Mouse (Mus musculus): ENCODE measurements around the gene 4430402I18Rik. TPM values are rescaled to one million over a fixed set of nuclear protein-coding genes. Genes with fewer than 3 reads are reported as not detected.

Gene 4430402I18Rik
- polyA plus RNA-seq, 1 experiment from 2014 or later, result 0.35 TPM

- no peaks in the 10 kb centered on the region for H3K9me3 ChIP-seq (replicated peaks; ENCODE audit: control insufficient read depth, low read length)
- peak overlapping the region; percentile 92 for H3K4me3 ChIP-seq (ENCODE audit: low read depth, low read length)
- DNase-seq (ENCODE audit: low spot score) (no peak), ATAC-seq (replicated peaks; ENCODE audit: insufficient number of reproducible peaks, low FRiP score, low TSS enrichment, low read depth) (no peak)
- WGBS, result 74% methylated on average over 8 of the region's 8 CpGs
- H3K27ac ChIP-seq (replicated peaks; ENCODE audit: low read depth, low read length), result no peak overlapping the region
- H3K36me3 ChIP-seq (replicated peaks; ENCODE audit: control insufficient read depth, insufficient read depth, low read depth, low read length), result no peaks in the 10 kb centered on the region
- H3K27me3 ChIP-seq (ENCODE audit: control insufficient read depth, insufficient read depth, low read length), result no peaks in the 10 kb centered on the region
- peak overlapping the region; percentile 90 for H3K9ac ChIP-seq (replicated peaks; ENCODE audit: low read length)
- no peaks in the 10 kb centered on the region for H3K4me1 ChIP-seq (ENCODE audit: control insufficient read depth, insufficient read depth, low read length)
- H3K4me2 ChIP-seq (ENCODE audit: low read depth, low read length), result peak overlapping the region; percentile 73
These were observed 21.9 kb upstream of the 4430402I18Rik start for GRCm38 (mm10) chr19:28989515-28989914.

GRCm38 (mm10) chr19:28982617-28983016 lies 15.0 kb upstream of the 4430402I18Rik start:
- no peak overlapping the region for H3K27ac ChIP-seq (replicated peaks; ENCODE audit: low read depth, low read length)
- ATAC-seq (replicated peaks; ENCODE audit: insufficient number of reproducible peaks, low FRiP score, low TSS enrichment, low read depth) (no peak), DNase-seq (ENCODE audit: low spot score) (no peak)
- WGBS, result 74% methylated on average over 7 of the region's 7 CpGs
- H3K4me3 ChIP-seq (ENCODE audit: low read depth, low read length), result no peak overlapping the region
- no peaks in the 10 kb centered on the region for H3K27me3 ChIP-seq (ENCODE audit: control insufficient read depth, insufficient read depth, low read length)
- no peaks in the 10 kb centered on the region for H3K4me1 ChIP-seq (ENCODE audit: control insufficient read depth, insufficient read depth, low read length)
- H3K9me3 ChIP-seq (replicated peaks; ENCODE audit: control insufficient read depth, low read length), result no peaks in the 10 kb centered on the region
- no peaks in the 10 kb centered on the region for H3K36me3 ChIP-seq (replicated peaks; ENCODE audit: control insufficient read depth, insufficient read depth, low read depth, low read length)
- no peak overlapping the region for H3K4me2 ChIP-seq (ENCODE audit: low read depth, low read length)
- no peak overlapping the region for H3K9ac ChIP-seq (replicated peaks; ENCODE audit: low read length)

- ATAC-seq (replicated peaks; ENCODE audit: insufficient number of reproducible peaks, low FRiP score, low TSS enrichment, low read depth) (peak; percentile 56; the same call in 1 of the 2 replicates), DNase-seq (ENCODE audit: low spot score) (peak; percentile 84)
- WGBS, result 19% methylated on average over 35 of the region's 35 CpGs
- Histone ChIP-seq H3K27ac (replicated peaks; ENCODE audit: low read depth, low read length) (no peak overlapping the region), H3K9me3 (replicated peaks; ENCODE audit: control insufficient read depth, low read length) (no peaks in the 10 kb centered on the region), H3K36me3 (replicated peaks; ENCODE audit: control insufficient read depth, insufficient read depth, low read depth, low read length) (no peaks in the 10 kb centered on the region), H3K4me2 (ENCODE audit: low read depth, low read length) (peak overlapping the region; percentile 58), H3K4me1 (ENCODE audit: control insufficient read depth, insufficient read depth, low read length) (no peaks in the 10 kb centered on the region), H3K9ac (replicated peaks; ENCODE audit: low read length) (peak overlapping the region; percentile 10; the same call in 1 of the 2 replicates), H3K4me3 (ENCODE audit: low read depth, low read length) (peak overlapping the region; percentile 30), H3K27me3 (ENCODE audit: control insufficient read depth, insufficient read depth, low read length) (peaks cover 4% of the 10 kb centered on the region)
These were observed 7.4 kb upstream of the 4430402I18Rik start for GRCm38 (mm10) chr19:28974862-28975611.

- WGBS, result 61% methylated on average over 11 of the region's 11 CpGs
- no peak overlapping the region for H3K4me2 ChIP-seq (ENCODE audit: low read depth, low read length)
- H3K27me3 ChIP-seq (ENCODE audit: control insufficient read depth, insufficient read depth, low read length), result peaks cover 4% of the 10 kb centered on the region
- H3K4me1 ChIP-seq (ENCODE audit: control insufficient read depth, insufficient read depth, low read length), result no peaks in the 10 kb centered on the region
- no peak overlapping the region for H3K9ac ChIP-seq (replicated peaks; ENCODE audit: low read length)
- H3K4me3 ChIP-seq (ENCODE audit: low read depth, low read length), result no peak overlapping the region
- H3K9me3 ChIP-seq (replicated peaks; ENCODE audit: control insufficient read depth, low read length), result no peaks in the 10 kb centered on the region
- H3K36me3 ChIP-seq (replicated peaks; ENCODE audit: control insufficient read depth, insufficient read depth, low read depth, low read length), result no peaks in the 10 kb centered on the region
- DNase-seq (ENCODE audit: low spot score) (no peak), ATAC-seq (replicated peaks; ENCODE audit: insufficient number of reproducible peaks, low FRiP score, low TSS enrichment, low read depth) (no peak)
- no peak overlapping the region for H3K27ac ChIP-seq (replicated peaks; ENCODE audit: low read depth, low read length)
These were observed 2.7 kb upstream of the 4430402I18Rik start for GRCm38 (mm10) chr19:28970251-28970650.

- H3K27me3 ChIP-seq (ENCODE audit: control insufficient read depth, insufficient read depth, low read length), result no peaks in the 10 kb centered on the region
- H3K4me1 ChIP-seq (ENCODE audit: control insufficient read depth, insufficient read depth, low read length), result peaks cover 6% of the 10 kb centered on the region
- no peak overlapping the region for H3K27ac ChIP-seq (replicated peaks; ENCODE audit: low read depth, low read length)
- H3K4me2 ChIP-seq (ENCODE audit: low read depth, low read length), result no peak overlapping the region
- DNase-seq (ENCODE audit: low spot score), result no peak
- no peaks in the 10 kb centered on the region for H3K9me3 ChIP-seq (replicated peaks; ENCODE audit: control insufficient read depth, low read length)
- WGBS, result 84% methylated on average over 5 of the region's 5 CpGs
- no peaks in the 10 kb centered on the region for H3K36me3 ChIP-seq (replicated peaks; ENCODE audit: control insufficient read depth, insufficient read depth, low read depth, low read length)
- H3K4me3 ChIP-seq (ENCODE audit: low read depth, low read length), result no peak overlapping the region
- ATAC-seq (replicated peaks; ENCODE audit: insufficient number of reproducible peaks, low FRiP score, low TSS enrichment, low read depth), result no peak
- H3K9ac ChIP-seq (replicated peaks; ENCODE audit: low read length), result no peak overlapping the region
These were observed 1.6 kb upstream of the 4430402I18Rik start for GRCm38 (mm10) chr19:28969231-28969630.

GRCm38 (mm10) chr19:28968178-28968577 lies 578 bp upstream of the 4430402I18Rik start:
- Histone ChIP-seq H3K4me3 (ENCODE audit: low read depth, low read length) (no peak overlapping the region), H3K4me1 (ENCODE audit: control insufficient read depth, insufficient read depth, low read length) (peaks cover 7% of the 10 kb centered on the region), H3K4me2 (ENCODE audit: low read depth, low read length) (no peak overlapping the region), H3K27me3 (ENCODE audit: control insufficient read depth, insufficient read depth, low read length) (no peaks in the 10 kb centered on the region), H3K9ac (replicated peaks; ENCODE audit: low read length) (no peak overlapping the region), H3K36me3 (replicated peaks; ENCODE audit: control insufficient read depth, insufficient read depth, low read depth, low read length) (no peaks in the 10 kb centered on the region), H3K27ac (replicated peaks; ENCODE audit: low read depth, low read length) (no peak overlapping the region), H3K9me3 (replicated peaks; ENCODE audit: control insufficient read depth, low read length) (no peaks in the 10 kb centered on the region)
- DNase-seq (ENCODE audit: low spot score), result no peak
- no peak for ATAC-seq (replicated peaks; ENCODE audit: insufficient number of reproducible peaks, low FRiP score, low TSS enrichment, low read depth)
- 67% methylated on average over 4 of the region's 4 CpGs for WGBS

GRCm38 (mm10) chr19:28964552-28964903 lies 3.1 kb downstream of the 4430402I18Rik start:
- no peak for DNase-seq (ENCODE audit: low spot score)
- peak overlapping the region; percentile 82 for H3K4me3 ChIP-seq (ENCODE audit: low read depth, low read length)
- peak; percentile 6; the same call in 1 of the 2 replicates for ATAC-seq (replicated peaks; ENCODE audit: insufficient number of reproducible peaks, low FRiP score, low TSS enrichment, low read depth)
- WGBS, result 6% methylated on average over 16 of the region's 16 CpGs
- no peaks in the 10 kb centered on the region for H3K36me3 ChIP-seq (replicated peaks; ENCODE audit: control insufficient read depth, insufficient read depth, low read depth, low read length)
- no peak overlapping the region for H3K27ac ChIP-seq (replicated peaks; ENCODE audit: low read depth, low read length)
- no peaks in the 10 kb centered on the region for H3K9me3 ChIP-seq (replicated peaks; ENCODE audit: control insufficient read depth, low read length)
- peak overlapping the region; percentile 91 for H3K4me2 ChIP-seq (ENCODE audit: low read depth, low read length)
- peaks cover 7% of the 10 kb centered on the region for H3K4me1 ChIP-seq (ENCODE audit: control insufficient read depth, insufficient read depth, low read length)
- peak overlapping the region; percentile 75 for H3K9ac ChIP-seq (replicated peaks; ENCODE audit: low read length)
- no peaks in the 10 kb centered on the region for H3K27me3 ChIP-seq (ENCODE audit: control insufficient read depth, insufficient read depth, low read length)

- no peak within 1 kb of the TSS for H3K27ac ChIP-seq (replicated peaks; ENCODE audit: low read depth, low read length)
- H3K4me1 ChIP-seq (ENCODE audit: control insufficient read depth, insufficient read depth, low read length), result peaks cover 7% of the 10 kb centered on the region
- no peaks in the 10 kb centered on the region for H3K9me3 ChIP-seq (replicated peaks; ENCODE audit: control insufficient read depth, low read length)
- H3K9ac ChIP-seq (replicated peaks; ENCODE audit: low read length), result peak within 1 kb of the TSS; percentile 75
- ATAC-seq (replicated peaks; ENCODE audit: insufficient number of reproducible peaks, low FRiP score, low TSS enrichment, low read depth), result peak; percentile 85
- WGBS, result under 1% methylated on average over 55 of the region's 73 CpGs
- H3K4me3 ChIP-seq (ENCODE audit: low read depth, low read length), result peak within 1 kb of the TSS; percentile 82
- no peaks in the 10 kb centered on the region for H3K27me3 ChIP-seq (ENCODE audit: control insufficient read depth, insufficient read depth, low read length)
- H3K36me3 ChIP-seq (replicated peaks; ENCODE audit: control insufficient read depth, insufficient read depth, low read depth, low read length), result no peaks in the 10 kb centered on the region
- DNase-seq (ENCODE audit: low spot score), result peak; percentile 84
- peak within 1 kb of the TSS; percentile 91 for H3K4me2 ChIP-seq (ENCODE audit: low read depth, low read length)
These were observed 3.6 kb downstream of the 4430402I18Rik start, which contains the start of gene Plpp6 for GRCm38 (mm10) chr19:28963842-28964551. Gene Plpp6, plus strand, starts transcription at chr19:28963953.

All from embryonic facial prominence, embryonic 11.5 days (tissue).